ENCODE assay signal across 8 mouse cellular contexts in the genomic region with DNA sequence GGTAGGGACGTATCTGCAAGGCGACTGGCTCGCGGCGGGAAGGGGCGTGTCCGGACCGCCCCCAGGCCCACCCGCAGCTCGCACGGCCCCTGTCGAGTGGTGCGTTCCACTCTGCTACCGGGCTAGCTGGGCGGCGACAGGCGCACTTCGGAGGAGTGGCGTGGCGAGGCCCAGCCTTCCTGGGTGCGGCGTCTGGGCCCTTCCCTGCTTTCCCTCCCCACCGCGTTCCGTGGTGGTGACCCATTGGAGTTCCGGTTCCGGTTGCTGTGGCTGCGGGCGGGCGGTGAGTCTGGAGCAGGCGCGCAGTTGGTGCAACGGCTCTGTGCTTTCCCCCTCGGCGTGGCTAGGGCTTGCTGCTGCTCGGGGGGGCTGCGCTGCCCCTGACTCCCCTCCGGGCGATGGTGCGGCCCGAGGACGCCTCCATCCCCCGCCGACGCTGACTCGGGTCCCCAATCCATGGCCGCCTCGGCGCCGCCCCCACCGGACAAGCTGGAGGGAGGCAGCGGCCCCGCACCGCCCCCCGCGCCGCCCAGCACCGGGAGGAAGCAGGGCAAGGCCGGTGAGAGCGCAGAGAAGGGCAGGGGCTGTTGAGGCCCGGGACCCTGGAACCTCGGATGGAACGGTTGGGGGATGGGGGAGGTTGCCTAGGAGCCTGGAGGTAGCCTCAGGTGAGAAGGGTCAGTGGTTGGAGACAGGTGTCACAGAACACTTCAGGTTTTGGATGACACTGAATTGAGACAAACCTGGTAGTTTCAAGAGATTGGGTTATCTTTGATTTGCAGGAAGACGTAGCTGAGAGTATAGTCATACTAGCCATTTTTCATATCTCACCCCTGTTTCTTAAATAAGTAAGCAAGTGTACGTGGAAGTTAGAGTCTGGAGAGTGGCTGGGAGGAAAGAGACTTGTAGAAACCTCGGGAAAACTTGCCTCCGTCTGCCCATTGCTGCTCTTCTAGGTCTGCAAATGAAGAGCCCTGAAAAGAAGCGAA. TPM values are rescaled to one million over a fixed set of nuclear protein-coding genes. Genes with fewer than 3 reads are reported as not detected.
DNase-seq lines count a peak whose midpoint lies in the region; ATAC-seq and TF ChIP-seq lines count a peak whose summit lies in the region.

A gene (plus strand): TSS at position 44 of the 989 bp plus-strand sequence.

- H3K27ac ChIP-seq in CH12.LX (ENCODE audit: insufficient read depth, low read depth) = peak within 1 kb of the TSS; percentile 68
- H3K27ac ChIP-seq in forebrain, embryonic 12.5 days = peak within 1 kb of the TSS; percentile 89
- peak within 1 kb of the TSS; percentile 76 for H3K27ac ChIP-seq in heart, postnatal 0 days (ENCODE audit: low read depth)
- peak within 1 kb of the TSS; percentile 83 for H3K27ac ChIP-seq in liver, postnatal 0 days (ENCODE audit: low read depth)
- peak within 1 kb of the TSS; percentile 84 for H3K27ac ChIP-seq in neural tube, embryonic 14.5 days (ENCODE audit: low read depth, low read length)

- no peak for TF ChIP-seq RAD21 in CH12.LX (IDR thresholded peaks at IDR 0.05; ENCODE audit: low read depth, low read length)

- peak; percentile 98 for ATAC-seq in forebrain, embryonic 12.5 days (ENCODE audit: low FRiP score)
- ATAC-seq in heart, postnatal 0 days (ENCODE audit: insufficient read depth, low read depth) = peak; percentile 99
- ATAC-seq in liver, postnatal 0 days = peak; percentile 98
- ATAC-seq in neural tube, embryonic 14.5 days (ENCODE audit: low read depth) = peak; percentile 99

- TF ChIP-seq EP300 in CH12.LX (IDR thresholded peaks at IDR 0.05; ENCODE audit: low read length) = no peak
- TF ChIP-seq EP300 in heart, postnatal 0 days (IDR thresholded peaks at IDR 0.05; ENCODE audit: low read depth) = peak; percentile 46; the same call in 1 of the 2 replicates
- TF ChIP-seq EP300 in liver, postnatal 0 days (IDR thresholded peaks at IDR 0.05; ENCODE audit: low read depth) = no peak

- peak within 1 kb of the TSS; percentile 93 for H3K9ac ChIP-seq in CH12.LX (ENCODE audit: insufficient read depth, low read depth)
- peak within 1 kb of the TSS; percentile 99 for H3K9ac ChIP-seq in forebrain, embryonic 12.5 days
- peak within 1 kb of the TSS; percentile 81 for H3K9ac ChIP-seq in heart, postnatal 0 days (replicated peaks; ENCODE audit: low read depth, low read length)
- peak within 1 kb of the TSS; percentile 93 for H3K9ac ChIP-seq in liver, postnatal 0 days (replicated peaks)
- H3K9ac ChIP-seq in neural tube, embryonic 14.5 days (replicated peaks; ENCODE audit: low read depth, low read length) = peak within 1 kb of the TSS; percentile 93

- peak; percentile 95 for DNase-seq in CH12.LX (ENCODE audit: extremely low read depth)
- peak; percentile 88 for DNase-seq in c-Kit-positive CD71-positive TER-119-negative erythroid progenitor cells, embryonic 14.5 days (ENCODE audit: low read depth)
- peak; percentile 96 for DNase-seq in heart, postnatal 0 days (ENCODE audit: low spot score)
- no peak for DNase-seq in large intestine, adult 2 months (ENCODE audit: low read depth, low spot score)
- peak; percentile 94 for DNase-seq in liver, postnatal 0 days
- DNase-seq in testis, postnatal 10 days (ENCODE audit: low spot score) = peak; percentile 95

- peak; percentile 80 for TF ChIP-seq POLR2A in CH12.LX (IDR thresholded peaks at IDR 0.05; ENCODE audit: low read depth, low read length)

- H3K27me3 ChIP-seq in CH12.LX (replicated peaks) = no peaks in the 10 kb centered on the region
- no peaks in the 10 kb centered on the region for H3K27me3 ChIP-seq in forebrain, embryonic 12.5 days
- no peaks in the 10 kb centered on the region for H3K27me3 ChIP-seq in heart, postnatal 0 days (ENCODE audit: control insufficient read depth, insufficient read depth, low read length)
- no peaks in the 10 kb centered on the region for H3K27me3 ChIP-seq in liver, postnatal 0 days (ENCODE audit: insufficient read depth, low read length)
- H3K27me3 ChIP-seq in neural tube, embryonic 14.5 days (ENCODE audit: control insufficient read depth, insufficient read depth, low read length) = no peaks in the 10 kb centered on the region

- peaks cover 0 to 16% of the 10 kb centered on the region in 2 experiments; a peak in 2 of 4 replicates for H3K4me1 ChIP-seq in CH12.LX (ENCODE audit: control insufficient read depth in 1 of 2, insufficient read depth in 2 of 2)
- peaks cover 24% of the 10 kb centered on the region for H3K4me1 ChIP-seq in forebrain, embryonic 12.5 days
- no peaks in the 10 kb centered on the region for H3K4me1 ChIP-seq in heart, postnatal 0 days (ENCODE audit: control insufficient read depth, insufficient read depth)
- peaks cover 11% of the 10 kb centered on the region for H3K4me1 ChIP-seq in liver, postnatal 0 days (ENCODE audit: insufficient read depth)
- H3K4me1 ChIP-seq in neural tube, embryonic 14.5 days (ENCODE audit: control insufficient read depth, insufficient read depth, low read length) = peaks cover 11% of the 10 kb centered on the region

- dilution Hi-C loops in CH12.LX (cut with MboI; ENCODE audit: extremely low pct_ligation_motif_present, extremely low pct_unique_long_range_greater_than_20kb, low sequenced_read_pairs) = no loop called here

- peak within 1 kb of the TSS; percentile 70 to 96 (median 95) for H3K4me3 ChIP-seq in CH12.LX (replicated peaks in 1 of 3; ENCODE audit: low read depth in 2 of 3, low read length in 2 of 3, poor library complexity in 1 of 3)
- H3K4me3 ChIP-seq in forebrain, embryonic 12.5 days (replicated peaks) = peak within 1 kb of the TSS; percentile 97
- peak within 1 kb of the TSS; percentile 85 for H3K4me3 ChIP-seq in heart, postnatal 0 days (ENCODE audit: low read depth, low read length)
- peak within 1 kb of the TSS; percentile 94 for H3K4me3 ChIP-seq in liver, postnatal 0 days (ENCODE audit: low read depth, low read length)
- H3K4me3 ChIP-seq in neural tube, embryonic 14.5 days (ENCODE audit: low read depth, low read length) = peak within 1 kb of the TSS; percentile 92

- peaks cover 42 to 64% of the 10 kb centered on the region in 2 experiments for H3K36me3 ChIP-seq in CH12.LX (replicated peaks in 1 of 2; ENCODE audit: control insufficient read depth in 1 of 2, insufficient read depth in 1 of 2, low read length in 1 of 2)
- peaks cover 37% of the 10 kb centered on the region for H3K36me3 ChIP-seq in forebrain, embryonic 12.5 days (replicated peaks)
- H3K36me3 ChIP-seq in heart, postnatal 0 days (replicated peaks; ENCODE audit: control insufficient read depth, insufficient read depth, low read length) = peaks cover 52% of the 10 kb centered on the region
- H3K36me3 ChIP-seq in liver, postnatal 0 days (replicated peaks; ENCODE audit: insufficient read depth, low read length) = peaks cover 35% of the 10 kb centered on the region
- peaks cover 23% of the 10 kb centered on the region for H3K36me3 ChIP-seq in neural tube, embryonic 14.5 days (ENCODE audit: control insufficient read depth, insufficient read depth, low read length)

- no peak for TF ChIP-seq CTCF in CH12.LX (conservative IDR thresholded peaks at IDR 0.05 in 1 of 2, IDR thresholded peaks at IDR 0.05 in 1 of 2; ENCODE audit: low read depth in 2 of 2, low read length in 2 of 2)
- TF ChIP-seq CTCF in heart, postnatal 0 days (IDR thresholded peaks at IDR 0.05; ENCODE audit: low read depth) = no peak
- TF ChIP-seq CTCF in liver, postnatal 0 days (IDR thresholded peaks at IDR 0.05; ENCODE audit: low read depth) = no peak

- H3K79me2 ChIP-seq in CH12.LX (replicated peaks; ENCODE audit: control insufficient read depth, extremely low read depth, insufficient read depth, poor library complexity, severe bottlenecking) = peaks cover 19% of the 10 kb centered on the region

- in situ Hi-C loops in CH12.LX (cut with MboI; ENCODE audit: low pct_ligation_motif_present, low pct_unique_long_range_greater_than_20kb, low sequenced_read_pairs) = no loop called here

- 3% methylated on average over 64 of the region's 68 CpGs for WGBS in forebrain, embryonic 12.5 days
- WGBS in heart, postnatal 0 days = 2% methylated on average over 58 of the region's 68 CpGs
- WGBS in large intestine, adult 2 months = 2% methylated on average over 68 of the region's 68 CpGs
- 3% methylated on average over 63 of the region's 68 CpGs for WGBS in liver, postnatal 0 days (ENCODE audit: insufficient replicate concordance)
- WGBS in neural tube, embryonic 14.5 days = 3% methylated on average over 67 of the region's 68 CpGs

- H3K4me2 ChIP-seq in CH12.LX (ENCODE audit: insufficient read depth, low read depth, poor library complexity, severe bottlenecking) = peak within 1 kb of the TSS; percentile 95
- peak within 1 kb of the TSS; percentile 87 for H3K4me2 ChIP-seq in forebrain, embryonic 12.5 days
- H3K4me2 ChIP-seq in heart, postnatal 0 days (ENCODE audit: low read depth, low read length) = peak within 1 kb of the TSS; percentile 83
- peak within 1 kb of the TSS; percentile 99 for H3K4me2 ChIP-seq in liver, postnatal 0 days (ENCODE audit: low read depth, low read length)
- peak within 1 kb of the TSS; percentile 85 for H3K4me2 ChIP-seq in neural tube, embryonic 14.5 days (ENCODE audit: low read depth, low read length)

- no peaks in the 10 kb centered on the region for H3K9me3 ChIP-seq in CH12.LX (replicated peaks; ENCODE audit: low read length)
- no peaks in the 10 kb centered on the region for H3K9me3 ChIP-seq in forebrain, embryonic 12.5 days
- no peaks in the 10 kb centered on the region for H3K9me3 ChIP-seq in heart, postnatal 0 days (replicated peaks; ENCODE audit: control insufficient read depth, low read length)
- H3K9me3 ChIP-seq in liver, postnatal 0 days (ENCODE audit: low read length) = no peaks in the 10 kb centered on the region
- no peaks in the 10 kb centered on the region for H3K9me3 ChIP-seq in neural tube, embryonic 14.5 days (ENCODE audit: control insufficient read depth, low read length)

TF ChIP-seq in CH12.LX, 34 proteins besides CTCF, POLR2A, EP300 and RAD21 (continues in another document):
- TF ChIP-seq KAT2A (IDR thresholded peaks at IDR 0.05; ENCODE audit: insufficient replicate concordance, low read length) (no peak), UBTF (IDR thresholded peaks at IDR 0.05; ENCODE audit: low read depth, low read length) (no peak), CHD2 (IDR thresholded peaks at IDR 0.05; ENCODE audit: low read length) (no peak; the same call in 1 of the 2 replicates), USF1 (IDR thresholded peaks at IDR 0.05; ENCODE audit: low read depth, low read length) (no peak), MEF2A (IDR thresholded peaks at IDR 0.05; ENCODE audit: borderline replicate concordance, low read depth, low read length) (peak; percentile 63; the same call in 1 of the 2 replicates)

RNA-seq across cellular contexts. Expression of the gene that starts here (rescaled TPM):
- total RNA-seq in CH12.LX (2012; rRNA removed) (40.2 and 40.8 TPM in 2 replicates), CH12.LX (2014; rRNA removed) (21.5 and 21.9 TPM in 2 replicates)
- 29.7 and 31.7 TPM in 2 replicates for polyA plus RNA-seq in CH12.LX (2012; ENCODE audit: insufficient read length, low read depth)
- polyA plus RNA-seq in forebrain, embryonic 12.5 days (2016; fragmentation: Nextera tagmentation; extraction: Ambion mirVana) = 47.2 and 48.8 TPM in 2 replicates
- total RNA-seq in heart, postnatal 0 days (2014; rRNA removed; ENCODE audit: low replicate concordance) = 24.1 and 49.8 TPM in 2 replicates
- polyA plus RNA-seq in heart, postnatal 0 days (2015; fragmentation: Nextera tagmentation; extraction: Ambion mirVana) = 9.6 and 10.4 TPM in 2 replicates
- polyA plus RNA-seq in large intestine, adult 2 months (2012; rRNA removed) = 30.8 and 39.3 TPM in 2 replicates
- 5.9 and 6.9 TPM in 2 replicates for polyA plus RNA-seq in liver, postnatal 0 days (2015; fragmentation: Nextera tagmentation; extraction: Ambion mirVana)
- 39.8 and 50.3 TPM in 2 replicates for polyA plus RNA-seq in neural tube, embryonic 14.5 days (2014; fragmentation: Nextera tagmentation; extraction: Ambion mirVana)
